Mouse (Mus musculus) olfactory bulb, adult 2 months (tissue): ENCODE results near the gene Crhr1.

Source experiments
- CTCF ChIP-seq: fragments of 200-500 bp; IDR thresholded peaks from 2 replicates; pipeline ENCODE4 v1.5.1; 2012; ENCODE audit warnings: low read depth, mild to moderate bottlenecking, low read length, moderate library complexity; ENCODE audit not compliant: insufficient read depth
- POLR2A ChIP-seq: fragments of 200-500 bp; IDR thresholded peaks from 2 replicates; pipeline ENCODE4 v1.6.1; 2012; ENCODE audit warnings: mild to moderate bottlenecking, low read depth, low read length, moderate library complexity; ENCODE audit not compliant: insufficient read depth

DNA sequence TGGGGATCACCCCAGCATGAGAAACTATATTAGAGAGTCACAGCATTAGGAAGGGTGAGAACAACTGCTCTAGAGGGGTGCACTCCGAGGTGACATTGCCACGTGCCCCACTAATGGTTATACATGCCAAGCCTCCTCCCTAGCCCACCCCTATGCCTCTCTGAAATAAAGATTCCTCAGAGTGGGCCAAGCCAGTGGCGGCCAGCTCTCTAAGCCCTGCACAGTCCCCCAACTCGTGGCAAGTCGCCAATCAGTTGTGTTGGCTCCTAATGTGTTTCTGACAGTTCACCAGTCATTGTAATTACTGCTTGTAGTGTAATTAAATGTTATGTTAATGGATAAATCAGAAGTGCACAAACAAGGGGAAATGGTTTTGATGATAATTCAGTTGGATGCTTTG, 47.1 kb downstream of the Crhr1 start:
- no peak for TF ChIP-seq POLR2A
- TF ChIP-seq CTCF = no peak
